Mouse (Mus musculus): ENCODE data around the gene Catsper1.

Catsper1 gene

GRCm38 (mm10) chr19:5335441-5335840, at the start of gene Catsper1:
Catsper1 (plus strand) TSS chr19:5335741.
- no peak for DNase-seq (ENCODE audit: extremely low spot score, low read depth, low spot score)

GRCm38 (mm10) chr19:5294972-5295735, 40.4 kb upstream of the Catsper1 start, which contains the start of gene Sf3b2:
Sf3b2 (minus strand) TSS chr19:5295455.
- peak; percentile 99 for DNase-seq (ENCODE audit: extremely low spot score, low read depth, low spot score)

GRCm38 (mm10) chr19:5295736-5296075, 39.8 kb upstream of the Catsper1 start:
- no peak for DNase-seq (ENCODE audit: extremely low spot score, low read depth, low spot score)

- no peak for DNase-seq (ENCODE audit: extremely low spot score, low read depth, low spot score)
Measured at GRCm38 (mm10) chr19:5296630-5297029, 38.9 kb upstream of the Catsper1 start.

- no peak for DNase-seq (ENCODE audit: extremely low spot score, low read depth, low spot score)
Measured at GRCm38 (mm10) chr19:5297903-5298800, 37.4 kb upstream of the Catsper1 start, which contains the start of gene Gal3st3. Gal3st3 (plus strand) TSS chr19:5298331.

GRCm38 (mm10) chr19:5300588-5300987, 35.0 kb upstream of the Catsper1 start:
- DNase-seq (ENCODE audit: extremely low spot score, low read depth, low spot score), result no peak

GRCm38 (mm10) chr19:5302455-5302854, 33.1 kb upstream of the Catsper1 start:
- no peak for DNase-seq (ENCODE audit: extremely low spot score, low read depth, low spot score)

- no peak for DNase-seq (ENCODE audit: extremely low spot score, low read depth, low spot score)
Measured at GRCm38 (mm10) chr19:5306279-5306678, 29.3 kb upstream of the Catsper1 start.

- no peak for DNase-seq (ENCODE audit: extremely low spot score, low read depth, low spot score)
Measured at GRCm38 (mm10) chr19:5306968-5307734, 28.4 kb upstream of the Catsper1 start.

- no peak for DNase-seq (ENCODE audit: extremely low spot score, low read depth, low spot score)
Measured at GRCm38 (mm10) chr19:5309025-5309424, 26.5 kb upstream of the Catsper1 start.

GRCm38 (mm10) chr19:5313189-5313588, 22.4 kb upstream of the Catsper1 start:
- no peak for DNase-seq (ENCODE audit: extremely low spot score, low read depth, low spot score)

- DNase-seq (ENCODE audit: extremely low spot score, low read depth, low spot score), result no peak
Measured at GRCm38 (mm10) chr19:5323801-5324200, 11.7 kb upstream of the Catsper1 start.

- no peak for DNase-seq (ENCODE audit: extremely low spot score, low read depth, low spot score)
Measured at GRCm38 (mm10) chr19:5327970-5328369, 7.6 kb upstream of the Catsper1 start.

GRCm38 (mm10) chr19:5334741-5335140, 800 bp upstream of the Catsper1 start:
- no peak for DNase-seq (ENCODE audit: extremely low spot score, low read depth, low spot score)

GRCm38 (mm10) chr19:5337975-5338374, 2.4 kb downstream of the Catsper1 start:
- DNase-seq (ENCODE audit: extremely low spot score, low read depth, low spot score), result peak; percentile 53

- DNase-seq (ENCODE audit: extremely low spot score, low read depth, low spot score), result no peak
Measured at GRCm38 (mm10) chr19:5341360-5341759, 5.8 kb downstream of the Catsper1 start.

GRCm38 (mm10) chr19:5345297-5346131, 10.0 kb downstream of the Catsper1 start:
- DNase-seq (ENCODE audit: extremely low spot score, low read depth, low spot score), result no peak

GRCm38 (mm10) chr19:5348064-5348463, 12.5 kb downstream of the Catsper1 start:
- DNase-seq (ENCODE audit: extremely low spot score, low read depth, low spot score), result no peak

GRCm38 (mm10) chr19:5348526-5349501, 13.3 kb downstream of the Catsper1 start:
- peak; percentile 33 for DNase-seq (ENCODE audit: extremely low spot score, low read depth, low spot score)

Data from hindlimb bud, embryonic 11.5 days (tissue).